Mouse (Mus musculus): ENCODE measurements around the gene Cyp3a59. TPM values are rescaled to one million over a fixed set of nuclear protein-coding genes. Genes with fewer than 3 reads are reported as not detected.

Gene Cyp3a59
- 346 TPM for polyA plus RNA-seq (2014; fragmentation: Illumina TruSeq; extraction: RNeasy Lipid Tissue Mini Kit (QIAGEN cat#74804); ENCODE audit: low read depth, low replicate concordance)

GRCm38 (mm10) chr5:146078945-146079344, at the start of gene Cyp3a59:
Gene Cyp3a59, plus strand, starts transcription at chr5:146079257.

DNA sequence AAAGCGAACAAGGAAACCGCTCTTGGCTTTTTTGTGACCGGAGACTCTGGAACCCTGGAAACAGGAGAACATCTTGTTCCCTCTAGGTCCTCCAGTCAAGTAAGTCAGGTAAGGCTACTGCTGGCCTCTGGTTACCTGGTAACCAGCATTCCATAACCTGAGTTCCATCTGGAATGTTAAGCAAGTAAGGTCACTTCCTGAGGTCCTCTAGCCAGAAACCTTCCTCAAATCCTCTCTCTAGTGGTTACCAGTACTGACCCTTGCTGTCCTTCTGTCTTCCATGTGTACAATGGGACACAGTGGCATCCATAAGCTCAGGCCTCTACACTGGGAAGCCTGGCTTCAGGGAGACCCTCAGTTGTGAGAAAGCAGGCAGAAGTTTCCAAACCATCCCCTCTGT, 81.4 kb downstream of the Cyp3a59 start, which contains the start of gene Gm5565:
Gene Gm5565 (minus strand): TSS at position 101 of the 400 bp plus-strand sequence.

Other genes with a start within 250 kb of the Cyp3a59 start
- gene Cyp3a11, start 199.3 kb upstream of the Cyp3a59 start, polyA plus RNA-seq (2014; fragmentation: Illumina TruSeq; extraction: RNeasy Lipid Tissue Mini Kit (QIAGEN cat#74804); ENCODE audit: low read depth, low replicate concordance) = 13,248 TPM
- gene Cyp3a25, start 69.6 kb upstream of the Cyp3a59 start, polyA plus RNA-seq (2014; fragmentation: Illumina TruSeq; extraction: RNeasy Lipid Tissue Mini Kit (QIAGEN cat#74804); ENCODE audit: low read depth, low replicate concordance) = 2,316 TPM
- gene Gm5565, start 81.3 kb downstream of the Cyp3a59 start, polyA plus RNA-seq (2014; fragmentation: Illumina TruSeq; extraction: RNeasy Lipid Tissue Mini Kit (QIAGEN cat#74804); ENCODE audit: low read depth, low replicate concordance) = not detected
- gene Gm6309, start 91.5 kb downstream of the Cyp3a59 start, polyA plus RNA-seq (2014; fragmentation: Illumina TruSeq; extraction: RNeasy Lipid Tissue Mini Kit (QIAGEN cat#74804); ENCODE audit: low read depth, low replicate concordance) = not detected
- not detected for gene 1700001J03Rik, start 106.0 kb downstream of the Cyp3a59 start, polyA plus RNA-seq (2014; fragmentation: Illumina TruSeq; extraction: RNeasy Lipid Tissue Mini Kit (QIAGEN cat#74804); ENCODE audit: low read depth, low replicate concordance)
- gene Rnf6, start 142.3 kb downstream of the Cyp3a59 start, polyA plus RNA-seq (2014; fragmentation: Illumina TruSeq; extraction: RNeasy Lipid Tissue Mini Kit (QIAGEN cat#74804); ENCODE audit: low read depth, low replicate concordance) = 35.4 TPM
- 44.2 TPM for gene Cdk8, start 152.0 kb downstream of the Cyp3a59 start, polyA plus RNA-seq (2014; fragmentation: Illumina TruSeq; extraction: RNeasy Lipid Tissue Mini Kit (QIAGEN cat#74804); ENCODE audit: low read depth, low replicate concordance)

Measured in liver, adult 10 weeks (tissue).